Mouse (Mus musculus) CD4-positive, CD25-positive, alpha-beta regulatory T cell, adult 4 months (primary cell): Measurements from ENCODE around the gene Pidd1. TPM values are rescaled to one million over a fixed set of nuclear protein-coding genes. Genes with fewer than 3 reads are reported as not detected.

Experiments
- ATAC-seq: one replicate; pipeline ENCODE4 v1.8.0; 2017
- polyA plus RNA-seq, 2 experiments: library from polyadenylated mRNA; unstranded; fragments of 100-300 nt; shearing (Covaris generic); gene quantifications; one replicate each; pipeline ENCODE4 v1.2.1; 2017

Gene Pidd1
- polyA plus RNA-seq, 2 experiments from 2014 or later = 7.1 to 22.1 TPM

GRCm38 (mm10) chr7:141472226-141472625 lies 28.4 kb upstream of the Pidd1 start:
- no peak for ATAC-seq

GRCm38 (mm10) chr7:141471236-141471635 lies 27.4 kb upstream of the Pidd1 start:
- no peak for ATAC-seq

GRCm38 (mm10) chr7:141470637-141470944 lies 26.8 kb upstream of the Pidd1 start:
- no peak for ATAC-seq

GRCm38 (mm10) chr7:141469901-141470636 lies 26.2 kb upstream of the Pidd1 start:
- ATAC-seq = no peak

- no peak for ATAC-seq
Measured at GRCm38 (mm10) chr7:141469352-141469751, 25.5 kb upstream of the Pidd1 start.

DNA sequence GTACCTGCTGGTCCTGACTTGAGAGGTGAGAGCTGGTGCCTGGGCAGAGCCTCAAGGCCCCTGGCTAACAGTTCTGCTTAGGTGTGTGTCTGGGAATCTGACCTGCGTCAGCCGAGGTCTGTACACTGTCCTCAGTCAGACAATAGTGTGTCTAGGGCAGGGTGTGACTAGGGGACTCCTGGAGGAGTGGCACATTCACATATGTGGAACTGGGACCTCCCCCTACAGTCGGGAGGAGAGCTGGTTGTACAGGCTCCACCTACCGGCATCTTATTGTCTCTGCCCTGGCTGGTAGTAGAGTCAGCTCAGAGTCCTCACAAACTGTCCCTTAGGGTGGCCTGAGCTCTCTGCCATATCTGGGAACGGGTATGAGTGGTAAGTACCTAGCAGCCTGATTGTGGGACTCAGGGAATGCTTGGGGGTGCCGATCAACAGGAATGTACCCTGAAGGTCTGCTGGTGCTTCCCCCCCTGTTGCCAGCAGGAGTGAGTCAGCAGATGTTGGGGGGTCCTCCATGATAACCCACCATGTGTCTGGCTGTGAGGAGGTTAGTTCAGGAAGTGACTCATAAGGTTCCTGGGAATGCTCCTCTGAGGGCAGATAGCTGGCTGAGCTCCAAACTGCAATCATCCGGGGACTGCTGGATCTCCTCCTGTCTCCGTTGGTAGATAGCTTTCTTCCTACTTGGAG lies 24.8 kb upstream of the Pidd1 start:
- ATAC-seq = peak; percentile 50

GRCm38 (mm10) chr7:141468164-141468521 lies 24.3 kb upstream of the Pidd1 start:
- no peak for ATAC-seq

DNA sequence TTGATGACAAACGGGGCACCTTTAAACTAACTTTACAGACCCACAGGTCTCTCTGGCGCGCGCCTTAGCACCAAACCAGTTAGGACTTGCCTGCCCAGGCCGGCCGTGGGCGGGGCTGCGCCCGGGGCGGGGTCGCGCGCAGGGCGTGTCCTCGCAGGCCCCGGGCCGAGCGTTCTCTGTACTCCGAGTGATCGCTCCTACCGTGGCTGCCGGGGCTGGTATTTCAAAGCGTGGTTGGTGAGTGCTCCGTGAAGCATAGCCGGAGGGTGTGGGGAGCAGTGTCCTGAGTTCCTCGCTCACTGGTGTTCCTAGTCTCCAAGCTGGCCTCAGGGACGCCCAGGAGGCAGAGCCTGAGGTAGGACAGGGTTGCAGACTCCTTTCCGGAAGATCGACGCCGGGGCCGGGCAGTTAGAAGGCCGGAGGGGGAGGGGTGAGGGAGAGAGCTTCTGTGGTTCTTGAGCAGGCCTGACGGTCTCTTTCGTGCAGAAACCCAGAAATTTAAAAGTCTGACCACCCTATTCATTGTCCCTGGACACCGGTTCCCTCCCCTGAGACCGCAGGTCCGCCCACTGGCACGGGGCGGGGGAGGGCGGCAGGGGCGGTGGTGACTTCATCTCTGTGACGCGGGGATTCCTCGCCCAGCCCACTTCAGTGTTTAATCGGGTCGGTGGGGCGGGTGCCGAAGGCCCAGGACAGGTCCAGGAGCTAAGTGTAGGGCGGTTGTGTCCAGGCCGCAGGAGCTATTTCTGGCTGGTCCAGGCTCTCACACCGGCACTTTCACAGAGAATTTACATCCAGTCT lies 23.6 kb upstream of the Pidd1 start, which contains the start of gene Cd151:
TSS of gene Cd151 (plus strand) at position 163 of the 801 bp plus-strand sequence.
- peak; percentile 74 for ATAC-seq

GRCm38 (mm10) chr7:141466607-141467148 lies 22.9 kb upstream of the Pidd1 start:
- no peak for ATAC-seq

DNA sequence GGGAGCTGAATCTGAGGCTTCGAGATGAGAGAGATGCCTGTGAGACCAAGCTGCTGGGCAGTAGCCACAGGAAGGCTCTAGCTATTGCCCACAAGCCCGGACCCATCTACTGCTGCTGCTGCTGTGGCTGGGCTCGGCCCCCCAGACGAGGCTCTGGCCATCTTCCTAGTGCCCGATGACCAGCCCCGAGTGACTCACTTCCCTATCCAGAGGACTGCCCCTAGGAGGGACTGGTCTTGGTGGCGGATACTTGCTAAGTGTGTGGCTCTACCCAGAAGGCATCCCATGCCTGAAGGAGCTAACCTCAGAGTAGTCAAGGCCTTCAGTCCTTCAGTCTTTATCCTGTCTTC lies 22.2 kb upstream of the Pidd1 start:
- no peak for ATAC-seq

DNA sequence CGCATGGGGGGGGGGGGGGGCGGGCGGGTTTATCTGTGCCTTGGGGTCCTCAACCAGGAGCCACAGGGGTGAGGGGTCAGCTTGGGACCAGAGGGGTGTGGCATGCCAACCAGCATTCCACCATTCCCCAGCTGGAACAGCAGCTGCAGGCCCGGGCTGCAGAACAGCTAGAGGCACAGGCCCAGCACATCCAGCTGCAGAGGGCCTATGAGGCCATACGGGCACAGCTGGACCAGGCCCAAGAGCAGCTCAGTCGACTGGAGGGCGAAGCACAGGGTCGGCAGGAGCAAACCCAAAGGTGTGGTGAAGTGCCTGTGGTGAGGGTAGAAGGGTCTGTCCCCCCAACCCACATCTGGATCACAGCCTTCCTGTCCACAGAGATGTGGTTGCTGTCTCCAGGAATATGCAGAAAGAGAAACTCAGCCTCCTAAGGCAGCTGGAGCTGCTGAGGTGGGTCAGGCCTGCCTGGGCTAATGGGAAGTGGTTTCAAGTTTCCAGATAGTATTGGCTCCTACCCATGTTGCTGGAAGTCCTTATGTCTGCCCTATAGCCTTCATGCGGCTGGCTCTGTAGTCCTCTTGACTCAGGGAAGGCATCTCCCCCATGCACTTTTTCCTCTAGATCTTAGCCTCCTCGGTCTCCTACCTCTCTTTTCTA lies 21.7 kb upstream of the Pidd1 start:
- no peak for ATAC-seq

DNA sequence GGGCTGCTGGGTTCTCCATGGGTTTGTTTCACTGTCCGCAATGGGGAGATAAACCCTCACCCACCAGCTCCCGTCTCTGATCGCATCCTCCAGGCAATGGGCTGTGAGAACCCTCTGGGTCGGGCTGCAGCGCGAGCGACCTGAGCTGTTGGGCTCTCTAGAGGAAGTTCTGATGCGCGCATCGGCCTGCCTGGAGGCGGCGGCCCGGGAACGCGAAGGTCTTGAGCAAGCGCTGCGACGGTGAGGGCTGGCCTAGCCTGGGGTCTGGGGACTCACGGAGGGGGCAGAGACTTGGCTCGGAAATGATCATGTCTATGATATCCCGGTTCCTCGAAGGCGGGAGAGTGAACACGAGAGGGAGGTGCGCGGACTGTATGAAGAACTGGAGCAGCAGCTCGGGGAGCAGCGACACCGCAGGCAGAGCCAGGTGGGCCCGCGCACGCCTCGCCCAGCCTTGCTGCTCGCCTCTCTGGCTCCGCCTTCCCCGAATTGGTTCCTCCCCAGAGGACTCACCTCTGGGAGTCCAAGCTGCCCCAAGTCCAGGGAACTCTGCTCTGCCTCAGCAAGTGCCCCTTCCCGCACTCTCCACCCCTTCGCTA lies 20.9 kb upstream of the Pidd1 start:
- no peak for ATAC-seq

DNA sequence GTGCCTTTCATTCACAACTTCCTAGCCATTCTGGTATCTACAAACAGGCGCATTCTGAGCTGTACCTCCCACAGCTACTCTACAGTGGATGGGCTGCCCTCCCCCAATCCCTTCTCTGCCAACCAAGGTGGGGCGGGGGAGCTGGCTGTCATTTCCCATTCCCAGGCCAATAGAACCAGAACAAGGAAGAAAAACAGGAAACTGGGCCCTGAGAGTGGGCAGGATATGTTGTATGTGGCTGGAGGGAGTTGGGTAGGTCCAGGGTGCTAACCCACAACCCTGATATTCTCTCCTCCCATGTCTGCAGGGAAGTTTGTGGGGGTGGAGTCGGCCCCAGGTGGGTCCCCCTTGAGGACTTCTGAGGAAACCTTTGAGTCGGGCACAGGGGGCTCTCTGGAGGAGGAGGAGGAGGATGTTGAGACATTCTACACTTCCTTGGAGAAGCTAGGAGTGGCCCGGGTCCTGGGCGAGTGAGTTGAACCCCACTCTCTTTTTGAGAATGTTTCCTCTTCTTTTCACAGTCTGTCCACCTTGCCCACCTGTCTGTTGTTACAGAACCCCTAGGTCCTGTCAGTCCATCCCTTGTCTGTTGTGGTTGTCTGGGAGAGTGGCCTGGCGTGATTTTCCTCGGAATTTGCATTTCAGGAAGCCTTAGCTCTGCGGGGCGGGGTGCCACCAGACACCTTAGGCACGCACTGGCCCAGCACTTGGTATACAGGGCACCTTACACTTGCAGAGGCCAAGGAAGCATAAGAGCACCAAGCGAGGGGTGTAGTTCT lies 20.2 kb upstream of the Pidd1 start:
- ATAC-seq = no peak

DNA sequence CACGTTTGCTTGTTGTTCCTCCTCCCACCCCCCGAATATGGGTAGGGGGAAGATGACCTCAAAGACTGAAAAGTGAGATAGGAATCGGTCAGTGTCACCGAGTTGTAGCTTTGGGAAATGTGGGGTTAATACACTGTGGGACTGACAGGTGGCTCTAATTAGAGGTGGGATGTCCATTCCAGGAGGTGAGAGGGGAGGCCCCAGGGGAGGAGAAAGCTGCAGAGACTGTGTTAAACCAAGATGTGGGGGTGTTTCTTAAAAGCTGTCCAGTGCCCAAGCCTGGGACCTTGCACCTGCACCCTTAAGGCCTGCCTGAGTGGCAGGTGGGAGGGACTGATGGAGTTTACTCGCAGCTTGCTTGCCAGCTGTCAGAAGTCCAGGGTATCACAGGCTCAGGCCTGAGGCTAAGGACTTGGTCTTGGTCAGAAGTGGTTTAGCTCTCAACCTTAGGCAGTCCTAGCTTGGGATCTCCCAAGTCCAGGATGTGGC lies 18.6 kb upstream of the Pidd1 start:
- no peak for ATAC-seq

GRCm38 (mm10) chr7:141461521-141462332 lies 17.9 kb upstream of the Pidd1 start:
- no peak for ATAC-seq

GRCm38 (mm10) chr7:141460391-141461113 lies 16.7 kb upstream of the Pidd1 start, which contains the start of gene Cracr2b:
Gene Cracr2b, plus strand, starts transcription at chr7:141461094.
- no peak for ATAC-seq

GRCm38 (mm10) chr7:141460001-141460390 lies 16.2 kb upstream of the Pidd1 start:
- no peak for ATAC-seq

DNA sequence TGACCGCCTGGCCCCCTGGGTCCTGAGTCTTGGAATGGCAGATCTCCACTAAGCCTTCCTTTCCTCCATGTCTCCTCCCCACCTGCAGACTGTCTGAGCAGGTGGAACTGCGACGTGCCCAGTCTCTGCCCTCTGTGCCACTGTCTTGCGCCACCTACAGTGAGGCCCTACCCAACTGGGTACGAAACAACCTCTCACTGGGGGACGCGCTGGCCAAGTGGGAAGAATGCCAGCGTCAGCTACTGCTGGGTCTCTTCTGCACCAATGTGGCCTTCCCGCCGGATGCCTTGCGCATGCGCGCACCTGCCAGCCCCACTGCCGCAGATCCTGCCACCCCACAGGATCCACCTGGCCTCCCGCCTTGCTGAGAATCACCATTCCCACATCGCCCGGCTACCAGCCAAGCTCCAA lies 15.5 kb upstream of the Pidd1 start:
- no peak for ATAC-seq

DNA sequence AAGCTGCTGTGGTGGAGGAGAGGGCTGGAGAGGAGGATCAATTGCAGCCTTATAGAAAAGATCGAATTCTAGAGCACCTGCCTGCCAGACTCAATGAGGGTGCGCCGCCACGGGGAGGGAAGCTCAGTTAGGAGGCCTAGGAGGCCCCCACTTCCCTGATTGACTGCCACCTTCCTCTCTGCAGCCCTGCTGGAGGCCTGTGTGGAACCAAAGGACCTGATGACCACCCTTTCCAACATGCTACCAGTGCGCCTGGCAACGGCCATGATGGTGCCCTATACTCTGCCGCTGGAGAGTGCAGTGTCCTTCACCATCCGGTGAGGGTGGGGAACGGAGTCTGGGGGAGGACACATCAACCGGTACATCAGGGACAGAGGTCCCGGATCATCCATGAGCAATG lies 14.8 kb upstream of the Pidd1 start:
- ATAC-seq = no peak
